Mouse (Mus musculus) embryo, embryonic 10.5 days (tissue): ENCODE data around the gene Exoc3l4.

Experiments used
- DNase-seq: peaks from one replicate; pipeline ENCODE4 v3.0.0-alpha.2; 2015; ENCODE audit warnings: low spot score

The Exoc3l4 gene

GRCm38 (mm10) chr12:111416921-111417779 lies at the start of gene Exoc3l4:
TSS of gene Exoc3l4 (plus strand) at chr12:111417017.
- DNase-seq, result peak; percentile 60

DNA sequence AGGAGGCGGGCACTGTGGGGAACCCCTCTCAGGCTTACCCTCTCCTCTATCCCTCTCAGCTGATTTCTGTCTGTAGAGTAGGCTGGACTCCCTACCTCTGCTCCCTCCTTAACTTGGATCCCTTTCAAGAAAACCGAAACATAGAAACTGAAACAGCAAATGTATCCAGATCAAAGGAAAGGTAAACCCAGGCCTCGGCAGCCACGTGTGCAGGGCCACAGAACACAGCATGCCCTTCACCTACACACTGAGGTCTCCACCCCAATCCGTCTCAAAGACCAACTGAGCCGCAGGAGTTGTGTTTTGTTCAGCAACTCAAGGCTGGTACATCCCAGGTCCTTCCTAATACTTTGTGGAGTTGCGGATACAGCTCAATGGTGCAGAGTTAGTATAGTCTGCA lies 49.8 kb upstream of the Exoc3l4 start:
- DNase-seq, result no peak

- DNase-seq, result no peak
Observed at GRCm38 (mm10) chr12:111370249-111370648, 46.6 kb upstream of the Exoc3l4 start.

GRCm38 (mm10) chr12:111371905-111372304 lies 44.9 kb upstream of the Exoc3l4 start:
- DNase-seq, result no peak

DNA sequence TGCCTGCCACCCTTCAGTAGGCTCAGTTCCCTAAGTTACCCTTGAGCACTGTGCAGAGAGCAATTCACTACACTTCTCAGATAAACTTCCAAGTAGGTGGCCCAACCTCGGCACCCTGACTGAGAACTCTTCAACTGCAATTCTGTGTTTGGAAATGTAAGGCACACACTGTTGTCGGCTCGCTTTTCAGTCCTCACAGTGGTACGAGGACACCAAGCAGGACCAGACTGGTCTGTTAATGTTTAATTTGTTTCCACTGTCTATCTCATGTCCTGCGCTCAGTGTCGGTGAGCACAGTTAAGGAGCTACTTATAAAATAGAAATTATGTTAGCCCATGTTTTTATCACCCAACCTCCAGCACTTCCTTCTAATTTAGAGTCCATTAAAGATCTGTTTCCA lies 43.4 kb upstream of the Exoc3l4 start:
- no peak for DNase-seq

DNA sequence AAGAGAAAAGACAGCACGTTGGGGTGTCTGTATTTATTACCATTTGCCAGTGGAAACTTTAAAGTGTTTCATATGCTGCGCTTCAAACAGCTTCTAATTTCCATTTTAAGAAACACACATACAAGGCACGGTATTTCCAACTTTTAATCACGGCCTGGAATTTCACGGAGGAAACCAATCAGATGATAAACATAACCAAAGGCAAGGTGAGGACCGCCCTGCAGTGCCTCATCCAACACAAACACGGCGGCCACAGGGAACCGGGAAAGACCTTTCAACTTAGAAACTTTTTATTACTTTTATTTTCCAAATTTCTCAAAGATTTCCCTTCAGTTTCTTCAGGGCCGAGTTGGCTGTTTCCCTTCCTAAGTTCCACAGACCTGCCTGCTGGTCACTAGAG lies 42.1 kb upstream of the Exoc3l4 start:
- DNase-seq, result no peak

- no peak for DNase-seq
Observed at GRCm38 (mm10) chr12:111375559-111375958, 41.3 kb upstream of the Exoc3l4 start.

GRCm38 (mm10) chr12:111376053-111376452 lies 40.8 kb upstream of the Exoc3l4 start:
- DNase-seq, result no peak

GRCm38 (mm10) chr12:111376826-111377331 lies 39.9 kb upstream of the Exoc3l4 start:
- DNase-seq, result peak; percentile 62

DNA sequence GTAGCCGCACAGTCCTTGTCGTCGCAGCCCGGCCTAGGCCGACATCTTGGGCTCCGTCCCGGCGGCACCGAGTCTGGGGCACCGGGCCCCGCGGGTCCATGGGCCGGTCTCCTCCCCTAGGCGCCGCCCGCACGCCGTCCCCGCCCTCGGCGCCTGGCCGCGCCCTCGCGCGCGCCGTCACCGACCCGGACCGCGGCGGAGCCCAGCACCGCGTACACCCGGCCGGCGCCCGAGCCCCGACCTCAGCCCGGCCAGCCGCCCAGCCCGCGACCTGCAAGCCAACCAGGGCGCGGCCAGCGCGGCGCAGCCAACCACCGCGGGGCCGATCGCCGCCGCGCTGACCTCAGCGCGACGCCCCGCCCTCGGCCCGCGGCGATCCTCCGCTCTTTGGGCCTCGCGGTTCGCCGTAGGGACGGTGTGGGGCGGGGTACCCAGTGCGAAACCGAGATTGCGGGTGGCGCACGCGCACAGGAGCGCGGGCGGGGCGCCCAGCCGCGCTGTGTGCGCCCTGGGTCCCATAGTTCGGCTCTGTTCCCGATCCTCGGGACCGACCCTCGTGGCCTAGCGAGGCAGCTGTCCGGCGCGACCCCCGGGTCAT lies 39.3 kb upstream of the Exoc3l4 start, which contains the start of gene Cdc42bpb:
TSS of gene Cdc42bpb (minus strand) at position 343 of the 598 bp plus-strand sequence.
- DNase-seq, result peak; percentile 94

DNA sequence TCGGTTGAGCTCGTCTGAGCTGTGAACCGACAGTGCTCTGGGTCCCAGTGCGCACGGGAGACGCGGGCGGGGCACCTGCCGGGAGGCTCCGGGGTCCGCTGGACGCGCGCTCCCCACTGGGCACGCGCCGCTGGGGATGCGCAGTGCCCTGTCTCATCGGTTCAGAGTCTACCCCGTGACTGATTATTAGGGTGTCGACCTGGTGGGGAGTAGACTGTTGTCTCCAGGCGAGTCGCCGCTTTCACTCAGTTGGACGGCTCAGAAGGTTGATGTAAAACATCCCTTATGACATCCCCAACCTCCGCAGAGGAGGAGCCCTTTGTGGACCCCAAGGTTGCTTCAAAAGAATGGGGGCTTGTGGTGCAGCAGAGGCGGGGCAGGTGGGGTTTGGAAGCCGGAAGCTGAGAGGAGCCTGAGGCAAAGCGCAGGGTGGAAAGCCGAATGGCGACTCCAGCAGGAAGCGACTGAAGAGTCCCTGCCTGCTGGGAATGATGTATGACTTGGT lies 38.8 kb upstream of the Exoc3l4 start:
- DNase-seq, result peak; percentile 73

- DNase-seq, result no peak
Observed at GRCm38 (mm10) chr12:111378812-111379211, 38.0 kb upstream of the Exoc3l4 start.

GRCm38 (mm10) chr12:111385883-111386641 lies 30.8 kb upstream of the Exoc3l4 start:
- no peak for DNase-seq

GRCm38 (mm10) chr12:111386642-111387120 lies 30.1 kb upstream of the Exoc3l4 start:
- DNase-seq, result no peak

- no peak for DNase-seq
Observed at GRCm38 (mm10) chr12:111387146-111387545, 29.7 kb upstream of the Exoc3l4 start.

DNA sequence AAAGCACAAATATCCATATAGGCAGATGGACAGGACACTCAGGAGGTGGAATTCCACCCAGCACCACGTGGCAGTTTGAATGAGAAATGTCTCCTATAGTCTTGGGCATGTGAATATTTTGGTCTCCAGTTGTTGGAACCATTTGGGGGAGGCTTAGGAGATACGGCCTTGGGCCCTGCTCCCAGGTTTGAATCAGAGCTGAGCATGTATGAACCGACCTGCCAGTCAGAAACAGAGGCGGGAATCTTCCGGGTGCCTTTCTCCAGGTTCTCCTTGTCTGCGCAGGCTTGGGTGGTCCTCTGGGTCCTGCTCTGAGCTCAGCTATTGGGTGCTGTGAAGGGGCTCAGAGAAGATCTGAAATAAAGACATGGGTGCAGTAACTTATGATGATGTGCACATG lies 22.8 kb upstream of the Exoc3l4 start:
- DNase-seq, result no peak

GRCm38 (mm10) chr12:111396997-111397396 lies 19.8 kb upstream of the Exoc3l4 start:
- no peak for DNase-seq

DNA sequence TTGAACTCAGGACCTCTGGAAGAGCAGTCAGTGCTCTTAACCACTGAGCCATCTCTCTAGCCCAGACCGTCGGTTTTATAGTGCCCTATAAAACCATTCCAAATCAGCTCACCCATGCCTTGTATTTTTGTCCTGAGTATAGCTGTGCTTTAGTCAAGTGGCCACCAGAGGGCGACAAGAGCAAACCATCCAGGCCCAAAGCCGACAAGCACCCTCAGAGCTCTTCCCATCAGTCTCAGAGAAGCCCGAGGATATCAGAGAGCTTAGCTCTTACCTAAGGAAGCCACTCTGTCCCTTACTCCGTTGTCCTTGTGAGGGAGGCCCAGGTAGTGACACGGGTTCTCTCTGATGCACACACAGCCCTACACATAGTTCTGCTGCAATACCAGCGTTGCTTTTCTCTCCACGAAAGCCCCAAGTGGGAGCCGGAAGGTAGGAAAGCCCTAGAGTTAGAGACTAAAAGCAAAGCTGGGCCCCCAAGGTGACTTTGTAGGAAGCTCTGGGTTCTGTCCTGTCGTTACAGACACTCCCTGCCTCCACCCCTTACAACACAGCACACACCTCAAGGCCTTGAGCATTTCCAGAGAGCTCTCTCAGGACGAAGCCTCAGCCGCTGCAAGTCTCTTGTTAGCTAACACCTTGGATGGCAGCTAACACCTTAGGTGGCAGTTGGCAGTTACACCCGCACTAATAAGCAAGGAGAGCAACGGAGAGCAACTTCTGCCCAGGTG lies 15.2 kb upstream of the Exoc3l4 start:
- peak; percentile 92 for DNase-seq

DNA sequence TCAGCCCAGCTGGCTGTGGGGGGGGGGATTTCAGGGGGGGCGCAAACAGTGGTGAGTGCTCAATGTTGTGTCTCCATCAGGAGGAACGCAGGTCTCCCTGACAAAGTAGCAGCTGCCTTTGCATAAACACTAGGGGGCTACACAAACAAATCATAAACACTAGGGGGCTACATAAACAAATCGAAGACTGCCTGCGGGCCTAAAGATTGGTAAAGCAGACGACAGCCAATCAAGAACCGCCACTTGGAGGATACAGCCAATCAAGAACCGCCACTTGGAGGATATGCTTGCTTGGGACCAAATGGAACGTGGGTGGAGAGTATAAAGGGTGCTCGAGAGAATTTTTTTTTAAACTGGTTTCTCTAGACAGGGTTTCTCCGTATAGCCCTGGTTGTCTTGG lies 11.9 kb upstream of the Exoc3l4 start:
- no peak for DNase-seq

DNA sequence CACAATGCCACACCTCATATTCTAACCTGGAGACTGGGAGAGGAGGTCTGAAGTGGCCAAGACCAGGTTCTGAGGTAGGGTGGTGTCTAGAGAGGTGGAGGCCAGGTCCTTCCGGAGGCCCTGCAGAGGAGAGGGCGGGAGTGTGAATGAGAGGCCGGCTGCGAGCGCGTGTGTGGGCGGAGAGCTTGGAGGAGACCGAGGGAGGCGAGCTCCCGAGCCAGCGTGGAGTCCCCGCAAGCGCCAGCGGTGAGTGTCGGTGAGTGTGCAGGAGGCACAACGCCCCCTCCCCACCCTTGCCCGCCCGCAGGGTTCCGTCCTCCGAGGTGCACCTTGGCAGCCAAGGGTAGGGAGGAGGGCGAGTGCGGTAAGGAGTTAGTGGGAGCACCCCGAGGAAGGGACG lies 10.2 kb upstream of the Exoc3l4 start, which contains the start of gene Lbhd2:
TSS of gene Lbhd2 (plus strand) at position 188 of the 400 bp plus-strand sequence.
- no peak for DNase-seq

DNA sequence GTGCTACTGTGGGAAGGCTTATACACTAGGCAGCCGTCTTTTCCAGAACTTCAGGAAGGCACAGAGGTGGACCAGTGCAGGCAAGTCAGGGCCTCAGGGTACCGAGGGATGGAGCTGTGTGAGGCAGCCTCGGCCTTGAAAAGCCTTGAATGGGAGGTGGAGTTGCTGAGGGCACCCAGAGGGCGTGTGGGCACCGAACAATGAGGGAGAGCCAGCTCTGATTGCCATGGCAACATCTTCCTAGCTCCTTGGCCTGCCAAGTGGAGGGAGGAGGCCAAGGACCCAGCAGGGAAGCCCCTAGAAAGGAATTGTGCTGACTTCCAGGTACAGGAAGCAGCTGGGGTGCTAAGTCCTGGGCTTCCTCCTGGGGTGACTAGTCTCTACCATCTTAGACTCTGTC lies 7.2 kb upstream of the Exoc3l4 start:
- no peak for DNase-seq
